Mouse (Mus musculus): ENCODE results near the gene Gpa33. TPM values are rescaled to one million over a fixed set of nuclear protein-coding genes. Genes with fewer than 3 reads are reported as not detected.

The Gpa33 gene
- not detected for total RNA-seq (2021)
- not detected in 2 replicates for polyA plus RNA-seq (2012; rRNA removed)
- long read RNA-seq: 0 reads

GRCm38 (mm10) chr1:166130224-166130860 is at the start of gene Gpa33:
Gene Gpa33, plus strand, starts transcription at chr1:166130238.
- 77% methylated on average over 5 of the region's 5 CpGs for WGBS
- intact Hi-C loops (cut with DNase I): no loop called here
- H3K27ac ChIP-seq: no peak within 1 kb of the TSS
- peaks cover 2% of the 10 kb centered on the region; the same call in 1 of the 2 replicates for H3K4me1 ChIP-seq (ENCODE audit: control insufficient read depth, insufficient read depth, low read length)
- no peaks in the 10 kb centered on the region; the same call in 1 of the 2 replicates for H3K36me3 ChIP-seq (ENCODE audit: control insufficient read depth, insufficient read depth, low read length)
- H3K4me3 ChIP-seq: no peak within 1 kb of the TSS
- no peak for TF ChIP-seq POLR2A (IDR thresholded peaks at IDR 0.05; ENCODE audit: insufficient read depth, low read depth, low read length)
- no peak for TF ChIP-seq EP300 (IDR thresholded peaks at IDR 0.05; ENCODE audit: insufficient read depth, low read depth, low read length)
- no peak for TF ChIP-seq CTCF (IDR thresholded peaks at IDR 0.05)
- H3K79me2 ChIP-seq (replicated peaks; ENCODE audit: control insufficient read depth, insufficient read depth, low read length): no peaks in the 10 kb centered on the region
- H3K27me3 ChIP-seq (ENCODE audit: control insufficient read depth, insufficient read depth, low read length): no peaks in the 10 kb centered on the region
- DNase-seq: no peak
- no peak within 1 kb of the TSS for H3K9ac ChIP-seq (ENCODE audit: low read depth, low read length)

DNA sequence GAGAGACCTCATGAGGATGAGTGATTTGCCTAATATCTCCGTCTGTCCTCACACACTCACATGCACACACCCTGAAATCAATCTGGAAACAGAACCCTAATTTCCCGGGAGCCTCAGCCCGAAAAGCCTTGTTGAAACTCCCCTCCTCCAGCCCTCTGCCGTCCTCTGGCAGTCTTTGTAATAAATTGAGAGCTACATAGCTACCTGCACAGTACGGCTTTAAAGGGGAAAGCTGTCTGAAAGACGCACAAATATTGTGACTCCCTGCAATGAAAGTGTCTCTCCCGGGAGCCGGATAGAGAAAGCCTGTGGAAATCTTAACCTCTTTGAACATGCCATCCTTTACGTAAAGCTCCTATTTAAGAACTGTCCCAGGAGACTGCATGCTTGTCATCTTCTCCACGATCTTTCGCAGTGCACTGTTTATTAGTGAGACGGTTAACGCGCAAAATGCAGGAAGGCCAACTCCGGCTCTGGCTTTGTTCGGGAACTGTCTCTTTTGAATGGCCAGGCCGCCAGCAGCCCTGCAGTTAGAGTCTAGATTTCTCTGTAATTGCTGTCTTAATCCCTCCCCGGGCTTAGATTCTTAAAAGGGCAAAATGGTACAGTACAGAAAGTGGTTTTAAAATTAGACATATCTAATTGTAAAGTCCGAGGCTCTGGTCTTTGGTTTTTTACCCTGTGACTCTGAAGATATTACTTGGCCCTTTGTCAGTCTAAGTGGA is 41.4 kb upstream of the Gpa33 start:
- 86% methylated on average over 19 of the region's 19 CpGs for WGBS
- intact Hi-C loops (cut with DNase I): no loop called here

GRCm38 (mm10) chr1:166089337-166089736 is 40.7 kb upstream of the Gpa33 start:
- intact Hi-C loops (cut with DNase I): no loop called here
- TF ChIP-seq CTCF (IDR thresholded peaks at IDR 0.05) (no peak), EP300 (IDR thresholded peaks at IDR 0.05; ENCODE audit: insufficient read depth, low read depth, low read length) (no peak), POLR2A (IDR thresholded peaks at IDR 0.05; ENCODE audit: insufficient read depth, low read depth, low read length) (no peak)
- WGBS: 59% methylated on average over 3 of the region's 3 CpGs
- no peak overlapping the region for H3K9ac ChIP-seq (ENCODE audit: low read depth, low read length)
- H3K27ac ChIP-seq: no peak overlapping the region
- no peak overlapping the region for H3K4me3 ChIP-seq
- no peaks in the 10 kb centered on the region for H3K27me3 ChIP-seq (ENCODE audit: control insufficient read depth, insufficient read depth, low read length)
- H3K4me1 ChIP-seq (ENCODE audit: control insufficient read depth, insufficient read depth, low read length): no peaks in the 10 kb centered on the region
- no peaks in the 10 kb centered on the region for H3K79me2 ChIP-seq (replicated peaks; ENCODE audit: control insufficient read depth, insufficient read depth, low read length)
- no peaks in the 10 kb centered on the region for H3K36me3 ChIP-seq (ENCODE audit: control insufficient read depth, insufficient read depth, low read length)
- DNase-seq: no peak

More for the DNA sequence above, 41.4 kb upstream of the Gpa33 start:
- TF ChIP-seq EP300 (IDR thresholded peaks at IDR 0.05; ENCODE audit: insufficient read depth, low read depth, low read length) (no peak), CTCF (IDR thresholded peaks at IDR 0.05) (no peak), POLR2A (IDR thresholded peaks at IDR 0.05; ENCODE audit: insufficient read depth, low read depth, low read length) (no peak)
- Histone ChIP-seq H3K4me3 (no peak overlapping the region), H3K9ac (ENCODE audit: low read depth, low read length) (no peak overlapping the region), H3K4me1 (ENCODE audit: control insufficient read depth, insufficient read depth, low read length) (no peaks in the 10 kb centered on the region), H3K79me2 (replicated peaks; ENCODE audit: control insufficient read depth, insufficient read depth, low read length) (no peaks in the 10 kb centered on the region), H3K36me3 (ENCODE audit: control insufficient read depth, insufficient read depth, low read length) (no peaks in the 10 kb centered on the region), H3K27me3 (ENCODE audit: control insufficient read depth, insufficient read depth, low read length) (no peaks in the 10 kb centered on the region), H3K27ac (no peak overlapping the region)
- no peak for DNase-seq

DNA sequence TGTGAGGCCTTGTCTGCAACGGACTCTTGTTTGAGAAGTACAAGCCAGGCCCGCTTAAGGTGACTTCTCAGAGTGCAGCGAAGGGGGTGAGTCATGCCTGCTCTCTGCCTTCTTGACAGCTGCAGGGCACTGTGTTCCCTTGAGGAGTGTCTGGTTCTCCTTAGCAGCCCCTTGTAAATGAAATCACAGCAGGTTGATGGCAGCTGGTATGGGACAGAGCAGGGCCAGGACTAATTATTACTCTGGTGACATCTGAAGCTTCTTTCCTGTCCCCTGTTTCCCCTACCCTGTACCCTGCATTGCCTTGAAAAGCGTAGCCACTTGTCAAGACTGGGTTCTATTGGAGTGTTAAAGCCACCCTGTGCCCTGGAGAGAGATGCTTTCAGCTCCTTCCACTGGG is 40.3 kb upstream of the Gpa33 start:
- WGBS: 57% methylated on average over 4 of the region's 4 CpGs
- Histone ChIP-seq H3K4me1 (ENCODE audit: control insufficient read depth, insufficient read depth, low read length) (no peaks in the 10 kb centered on the region), H3K36me3 (ENCODE audit: control insufficient read depth, insufficient read depth, low read length) (no peaks in the 10 kb centered on the region), H3K27ac (no peak overlapping the region), H3K27me3 (ENCODE audit: control insufficient read depth, insufficient read depth, low read length) (no peaks in the 10 kb centered on the region), H3K79me2 (replicated peaks; ENCODE audit: control insufficient read depth, insufficient read depth, low read length) (no peaks in the 10 kb centered on the region), H3K4me3 (no peak overlapping the region), H3K9ac (ENCODE audit: low read depth, low read length) (no peak overlapping the region)
- TF ChIP-seq EP300 (IDR thresholded peaks at IDR 0.05; ENCODE audit: insufficient read depth, low read depth, low read length): no peak
- TF ChIP-seq POLR2A (IDR thresholded peaks at IDR 0.05; ENCODE audit: insufficient read depth, low read depth, low read length): no peak
- TF ChIP-seq CTCF (IDR thresholded peaks at IDR 0.05): no peak
- no peak for DNase-seq
- intact Hi-C loops (cut with DNase I): no loop called here

DNA sequence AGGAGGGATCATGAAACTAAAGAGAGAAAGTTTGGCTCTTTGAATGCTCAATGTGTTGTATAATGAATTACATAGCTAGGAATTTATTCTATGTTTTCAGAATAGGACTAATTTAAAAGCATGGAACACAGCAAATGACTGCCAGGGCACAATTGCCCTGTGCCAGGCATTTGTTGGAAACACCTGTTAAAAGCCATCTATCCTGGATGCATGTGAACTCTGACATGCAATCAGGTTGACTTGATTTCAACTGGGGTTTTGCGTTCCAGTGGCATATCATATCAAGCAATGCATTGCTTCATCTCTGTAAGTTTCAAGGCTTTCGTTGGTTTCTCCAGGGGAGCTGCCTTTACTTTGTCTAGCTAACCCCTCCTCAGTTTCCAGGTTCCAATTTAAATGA is 39.7 kb upstream of the Gpa33 start:
- no peaks in the 10 kb centered on the region for H3K36me3 ChIP-seq (ENCODE audit: control insufficient read depth, insufficient read depth, low read length)
- no peak overlapping the region for H3K27ac ChIP-seq
- 91% methylated on average over 2 of the region's 2 CpGs for WGBS
- no peaks in the 10 kb centered on the region for H3K79me2 ChIP-seq (replicated peaks; ENCODE audit: control insufficient read depth, insufficient read depth, low read length)
- no peaks in the 10 kb centered on the region for H3K4me1 ChIP-seq (ENCODE audit: control insufficient read depth, insufficient read depth, low read length)
- intact Hi-C loops (cut with DNase I): no loop called here
- H3K9ac ChIP-seq (ENCODE audit: low read depth, low read length): no peak overlapping the region
- no peaks in the 10 kb centered on the region for H3K27me3 ChIP-seq (ENCODE audit: control insufficient read depth, insufficient read depth, low read length)
- H3K4me3 ChIP-seq: no peak overlapping the region
- TF ChIP-seq POLR2A (IDR thresholded peaks at IDR 0.05; ENCODE audit: insufficient read depth, low read depth, low read length) (no peak), CTCF (IDR thresholded peaks at IDR 0.05) (no peak), EP300 (IDR thresholded peaks at IDR 0.05; ENCODE audit: insufficient read depth, low read depth, low read length) (no peak)
- no peak for DNase-seq

DNA sequence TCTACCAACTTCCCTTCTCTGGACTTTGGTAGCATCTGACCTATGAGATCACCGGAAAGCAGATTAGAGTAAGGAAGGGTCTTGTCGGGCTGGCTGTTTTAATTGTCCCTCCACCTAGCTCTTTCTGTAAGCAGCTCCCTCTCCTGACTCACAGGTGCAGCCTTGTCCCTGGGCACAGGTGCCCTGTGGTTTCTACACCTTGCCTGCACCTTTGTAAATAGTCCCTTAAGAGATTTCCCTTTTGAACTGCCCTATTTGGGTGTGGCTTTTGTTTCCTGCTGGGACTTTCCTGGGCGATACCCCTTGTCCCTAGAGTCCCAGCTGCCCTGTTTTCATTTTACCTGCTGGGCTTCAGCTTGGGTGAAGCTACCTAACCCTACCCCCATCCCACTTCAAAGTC is 35.6 kb upstream of the Gpa33 start:
- 57% methylated on average over 3 of the region's 3 CpGs for WGBS
- H3K9ac ChIP-seq (ENCODE audit: low read depth, low read length): no peak overlapping the region
- DNase-seq: no peak
- H3K27ac ChIP-seq: no peak overlapping the region
- intact Hi-C loops (cut with DNase I): no loop called here
- H3K4me1 ChIP-seq (ENCODE audit: control insufficient read depth, insufficient read depth, low read length): no peaks in the 10 kb centered on the region
- H3K27me3 ChIP-seq (ENCODE audit: control insufficient read depth, insufficient read depth, low read length): no peaks in the 10 kb centered on the region
- TF ChIP-seq EP300 (IDR thresholded peaks at IDR 0.05; ENCODE audit: insufficient read depth, low read depth, low read length) (no peak), CTCF (IDR thresholded peaks at IDR 0.05) (no peak), POLR2A (IDR thresholded peaks at IDR 0.05; ENCODE audit: insufficient read depth, low read depth, low read length) (no peak)
- H3K4me3 ChIP-seq: no peak overlapping the region
- H3K79me2 ChIP-seq (replicated peaks; ENCODE audit: control insufficient read depth, insufficient read depth, low read length): no peaks in the 10 kb centered on the region
- no peaks in the 10 kb centered on the region for H3K36me3 ChIP-seq (ENCODE audit: control insufficient read depth, insufficient read depth, low read length)
